Mouse (Mus musculus) ES-Bruce4 (cell line): ENCODE results near the gene Gm49416. TPM values are rescaled to one million over a fixed set of nuclear protein-coding genes. Genes with fewer than 3 reads are reported as not detected.
"Not testable (repeated sequence)": the region's sequence is repeated elsewhere in the genome, so short reads cannot be mapped to it uniquely, and the experiment has no call there.

Experiments
- H3K27ac ChIP-seq: 2 replicates; pipeline ENCODE4 v1.5.1; 2012; ENCODE audit warnings: low read length, inconsistent platforms; ENCODE audit not compliant: insufficient read depth
- H3K27me3 ChIP-seq: 2 replicates; pipeline ENCODE4 v1.6.1; 2012; ENCODE audit warnings: mild to moderate bottlenecking, low read length, inconsistent platforms; ENCODE audit not compliant: control insufficient read depth, poor library complexity, insufficient read depth, severe bottlenecking
- H3K36me3 ChIP-seq: 2 replicates; pipeline ENCODE4 v1.6.1; 2012; ENCODE audit warnings: inconsistent platforms, mild to moderate bottlenecking, low read length, moderate library complexity; ENCODE audit not compliant: control insufficient read depth, poor library complexity, insufficient read depth, severe bottlenecking
- H3K4me1 ChIP-seq: one replicate; pipeline ENCODE4 v1.8.1; 2011; ENCODE audit warnings: low read length; ENCODE audit not compliant: control insufficient read depth, insufficient read depth
- H3K4me3 ChIP-seq: 2 replicates; pipeline ENCODE4 v1.5.1; 2011; ENCODE audit warnings: low read depth, mild to moderate bottlenecking, low read length
- H3K9ac ChIP-seq: 2 replicates; pipeline ENCODE4 v1.6.1; 2012; ENCODE audit warnings: low read depth, mild to moderate bottlenecking, inconsistent platforms; ENCODE audit not compliant: poor library complexity, severe bottlenecking
- H3K9me3 ChIP-seq: replicated peaks from 2 replicates; pipeline ENCODE4 v1.6.1; 2012; ENCODE audit warnings: mild to moderate bottlenecking, low read length, inconsistent platforms; ENCODE audit not compliant: control insufficient read depth, poor library complexity, insufficient read depth, severe bottlenecking
- CTCF ChIP-seq: IDR thresholded peaks from one replicate; pipeline ENCODE4 v1.8.1; 2011; ENCODE audit warnings: low read depth, low read length
- EP300 ChIP-seq: IDR thresholded peaks from 2 replicates; pipeline ENCODE4 v1.6.1; 2011; ENCODE audit warnings: low read depth, low read length; ENCODE audit not compliant: insufficient read depth
- POLR2A ChIP-seq: IDR thresholded peaks from one replicate; pipeline ENCODE4 v1.8.1; 2011; ENCODE audit warnings: low read length; ENCODE audit not compliant: insufficient read depth
- polyA plus RNA-seq: library from polyadenylated mRNA; stranded (reverse); fragments of >200 nt; gene quantifications from 2 replicates; pipeline ENCODE4 v1.2.4, GENCODE M21; 2011; ENCODE audit warnings: low read depth; ENCODE audit not compliant: missing spikeins, insufficient read depth, insufficient read length

The Gm49416 gene
- polyA plus RNA-seq, 1 experiment, result 11.9 TPM

DNA sequence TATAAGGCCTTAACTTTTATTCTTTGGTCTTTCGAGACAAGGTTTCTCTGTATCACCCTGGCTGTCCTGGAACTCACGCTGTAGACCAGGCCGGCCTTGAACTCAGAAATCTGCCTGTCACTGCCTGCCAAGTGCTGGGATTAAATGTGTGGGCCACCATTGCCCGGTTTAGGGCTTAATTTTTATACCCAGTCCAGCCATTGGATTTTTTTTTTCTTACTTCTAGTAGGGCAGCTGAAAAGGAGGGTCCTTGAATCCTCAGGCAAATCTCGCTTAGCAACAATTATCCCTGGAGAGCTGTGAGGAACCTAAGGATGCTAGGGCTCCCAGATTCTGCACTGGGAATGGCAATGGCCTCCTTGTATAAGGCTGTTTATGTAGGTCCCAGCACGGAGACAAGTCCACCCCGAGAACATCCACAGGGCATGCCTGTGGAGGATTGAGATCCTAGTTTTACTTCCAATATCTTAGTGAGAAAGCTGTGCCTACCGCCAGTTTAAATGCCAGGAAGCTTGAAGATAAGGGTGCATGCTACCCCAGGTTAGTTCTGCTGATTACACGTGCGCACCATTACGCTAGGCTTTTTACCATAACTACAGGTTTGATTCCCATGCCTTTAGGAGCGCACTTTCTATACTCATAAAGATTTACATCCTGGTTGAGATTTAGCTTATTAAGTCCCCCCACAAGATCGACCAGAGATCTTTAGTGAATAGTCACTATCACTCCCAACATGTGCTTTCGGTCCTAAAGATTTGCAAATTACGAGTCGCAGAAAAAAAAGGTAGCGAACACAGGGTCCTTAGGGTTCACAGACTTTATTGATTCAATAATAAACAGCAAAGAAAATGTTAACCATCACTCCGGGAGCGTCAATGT, 902 bp upstream of the Gm49416 start:
- Histone ChIP-seq H3K4me3 (peak overlapping the region; percentile 98), H3K9me3 (no peaks in the 10 kb centered on the region), H3K27me3 (no peaks in the 10 kb centered on the region), H3K27ac (peak overlapping the region; percentile 93), H3K4me1 (peaks cover 3% of the 10 kb centered on the region), H3K9ac (peak overlapping the region; percentile 99), H3K36me3 (peaks cover 29% of the 10 kb centered on the region)
- TF ChIP-seq POLR2A (peak; percentile 43), CTCF (no peak), EP300 (no peak)

DNA sequence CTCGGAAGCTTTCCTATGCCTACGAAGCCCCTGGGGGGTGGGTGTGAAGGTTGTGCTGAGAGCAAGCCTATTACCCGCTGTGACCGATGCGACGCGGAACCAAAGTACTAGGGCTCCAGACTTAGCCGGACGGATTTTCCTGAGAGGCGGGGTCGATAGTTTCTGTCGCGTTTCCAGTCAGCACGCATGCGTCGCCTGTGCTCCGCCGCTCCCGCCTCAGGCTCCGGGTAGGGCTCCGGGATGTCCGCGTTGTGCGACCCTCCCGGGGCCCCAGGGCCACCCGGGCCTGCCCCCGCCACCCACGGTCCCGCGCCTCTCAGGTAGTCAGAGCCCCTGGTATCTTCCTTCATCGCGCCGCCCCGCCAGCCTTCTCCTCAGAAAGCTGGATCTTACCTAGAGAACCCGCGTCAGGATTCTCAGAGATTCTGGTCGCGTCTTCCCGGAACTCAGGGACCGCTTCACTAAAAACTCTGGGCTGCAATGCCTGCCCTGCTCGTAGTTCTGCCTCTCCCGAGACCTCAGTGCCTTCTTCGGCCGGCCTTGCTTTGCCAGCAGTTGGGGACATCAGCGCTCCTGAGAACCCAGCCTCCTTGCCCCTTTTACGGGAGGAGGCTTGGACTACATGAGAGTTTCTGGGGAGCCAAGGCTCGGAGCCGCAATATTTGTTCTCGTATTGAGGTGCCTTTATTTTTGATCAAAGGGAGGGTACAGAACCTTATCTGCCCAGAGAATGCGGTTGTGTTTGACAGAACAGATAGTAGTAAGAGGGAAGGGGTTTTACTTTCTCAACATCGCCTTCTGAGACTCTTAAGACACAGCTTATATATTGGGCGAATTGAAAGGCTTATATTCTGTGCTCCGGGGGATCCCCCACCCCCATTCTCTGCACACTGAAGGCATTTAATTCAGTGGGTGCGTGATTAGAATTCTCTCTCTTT, 4.4 kb downstream of the Gm49416 start, which contains the start of gene Ints5:
TSS of gene Ints5 (plus strand) at position 177 of the 938 bp plus-strand sequence.
- Histone ChIP-seq H3K4me3 (peak within 1 kb of the TSS; percentile 90), H3K9me3 (no peaks in the 10 kb centered on the region), H3K4me1 (peaks cover 1% of the 10 kb centered on the region), H3K27ac (peak within 1 kb of the TSS; percentile 10), H3K36me3 (peaks cover 36% of the 10 kb centered on the region), H3K9ac (peak within 1 kb of the TSS; percentile 96), H3K27me3 (no peaks in the 10 kb centered on the region)
- TF ChIP-seq POLR2A (peak; percentile 66), CTCF (no peak), EP300 (peak; percentile 63; the same call in 1 of the 2 replicates)

DNA sequence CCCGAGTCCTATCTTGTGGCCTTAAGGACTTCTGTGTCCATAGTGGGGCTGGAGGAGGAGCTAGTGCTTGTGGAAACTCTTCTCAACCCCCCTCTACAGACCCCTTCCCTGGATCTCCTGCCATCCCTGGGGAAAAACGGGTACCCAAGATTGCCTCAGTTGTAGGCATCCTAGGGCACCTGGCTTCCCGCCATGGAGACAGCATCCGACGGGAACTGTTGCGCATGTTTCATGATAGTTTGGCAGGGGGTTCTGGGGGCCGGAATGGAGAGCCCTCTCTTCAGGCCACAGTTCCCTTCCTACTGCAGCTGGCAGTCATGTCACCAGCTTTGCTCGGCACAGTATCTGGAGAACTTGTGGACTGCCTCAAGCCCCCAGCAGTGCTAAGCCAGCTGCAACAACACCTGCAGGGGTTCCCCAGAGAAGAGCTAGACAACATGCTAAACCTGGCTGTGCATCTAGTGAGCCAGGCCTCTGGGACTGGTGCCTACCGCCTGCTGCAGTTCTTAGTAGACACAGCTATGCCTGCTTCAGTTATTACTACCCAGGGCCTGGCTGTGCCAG, 6.8 kb downstream of the Gm49416 start:
- Histone ChIP-seq H3K9me3 (no peaks in the 10 kb centered on the region), H3K27ac (no peak overlapping the region), H3K36me3 (peaks cover 26% of the 10 kb centered on the region), H3K27me3 (no peaks in the 10 kb centered on the region), H3K4me3 (no peak overlapping the region), H3K4me1 (no peaks in the 10 kb centered on the region), H3K9ac (no peak overlapping the region)
- no peak for TF ChIP-seq POLR2A

DNA sequence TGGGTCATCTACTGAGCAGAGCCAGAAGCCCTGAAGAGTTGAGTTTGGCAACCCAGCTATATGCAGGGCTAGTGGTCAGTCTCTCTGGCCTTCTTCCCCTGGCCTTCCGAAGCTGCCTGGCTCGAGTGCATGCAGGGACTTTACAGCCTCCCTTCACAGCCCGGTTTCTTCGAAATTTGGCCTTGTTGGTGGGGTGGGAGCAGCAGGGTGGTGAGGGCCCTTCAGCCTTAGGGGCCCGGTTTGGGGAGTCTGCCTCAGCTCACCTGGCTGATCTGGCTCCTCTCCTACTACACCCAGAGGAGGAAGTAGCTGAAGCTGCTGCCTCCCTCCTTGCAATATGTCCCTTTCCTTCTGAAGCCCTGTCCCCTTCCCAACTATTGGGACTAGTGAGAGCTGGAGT, 7.5 kb downstream of the Gm49416 start:
- H3K27ac ChIP-seq, H3K9ac ChIP-seq, H3K4me3 ChIP-seq, H3K27me3 ChIP-seq, H3K4me1 ChIP-seq, H3K9me3 ChIP-seq: not testable (repeated sequence)
- peaks cover 19% of the 10 kb centered on the region for H3K36me3 ChIP-seq

DNA sequence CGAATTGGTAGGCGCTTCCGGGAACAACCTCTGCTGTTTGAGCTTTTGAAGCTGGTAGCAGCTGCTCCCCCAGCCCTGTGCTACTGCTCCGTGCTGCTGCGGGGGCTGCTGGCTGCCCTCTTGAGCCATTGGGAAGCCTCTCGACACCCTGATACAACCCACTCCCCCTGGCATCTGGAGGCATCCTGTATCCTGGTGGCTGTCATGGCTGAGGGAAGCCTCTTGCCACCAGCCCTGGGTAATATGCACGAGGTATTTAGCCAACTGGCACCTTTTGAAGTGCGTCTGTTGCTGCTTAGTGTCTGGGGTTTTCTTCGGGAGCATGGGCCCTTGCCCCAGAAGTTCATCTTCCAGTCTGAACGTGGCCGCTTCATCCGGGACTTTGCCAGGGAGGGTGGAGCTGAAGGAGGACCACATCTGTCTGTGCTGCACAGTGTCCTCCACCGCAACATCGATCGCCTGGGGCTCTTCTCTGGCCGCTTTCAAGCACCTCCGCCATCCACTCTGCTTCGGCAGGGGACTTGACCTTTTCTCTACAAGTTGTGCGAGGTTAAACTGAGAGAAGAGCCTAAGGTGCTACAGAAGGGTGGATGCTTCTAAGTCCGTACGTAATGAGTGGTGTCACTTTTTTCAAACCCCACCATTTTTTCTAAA, 8.6 kb downstream of the Gm49416 start:
- H3K4me3 ChIP-seq, result peak overlapping the region; percentile 28
- H3K9me3 ChIP-seq, H3K4me1 ChIP-seq, H3K27me3 ChIP-seq: not testable (repeated sequence)
- peak overlapping the region; percentile 60 for H3K27ac ChIP-seq
- peak overlapping the region; percentile 45 for H3K9ac ChIP-seq
- H3K36me3 ChIP-seq, result peaks cover 21% of the 10 kb centered on the region
